Mouse (Mus musculus) cerebellum, adult (tissue): ENCODE measurements at regions not wholly inside any gene's neighbourhood (a gene's known extent, or its start where the extent isn't known, plus 50 kb on each side); places are given as distances from the start of the nearest gene placed in this dataset.
A peak's percentile ranks its signal among the peaks of the same experiment; 100 is the strongest.
"Not testable (repeated sequence)": the region's sequence is repeated elsewhere in the genome, so short reads cannot be mapped to it uniquely, and the experiment has no call there.

ENCODE experiments used
- ATAC-seq: cut with Nextera tagmentation; 2 replicates; pipeline ENCODE4 v1.9.2; 2017; ENCODE audit warnings: mild to moderate bottlenecking, moderate library complexity, mixed read lengths; ENCODE audit not compliant: insufficient number of reproducible peaks, low FRiP score, low TSS enrichment

DNA sequence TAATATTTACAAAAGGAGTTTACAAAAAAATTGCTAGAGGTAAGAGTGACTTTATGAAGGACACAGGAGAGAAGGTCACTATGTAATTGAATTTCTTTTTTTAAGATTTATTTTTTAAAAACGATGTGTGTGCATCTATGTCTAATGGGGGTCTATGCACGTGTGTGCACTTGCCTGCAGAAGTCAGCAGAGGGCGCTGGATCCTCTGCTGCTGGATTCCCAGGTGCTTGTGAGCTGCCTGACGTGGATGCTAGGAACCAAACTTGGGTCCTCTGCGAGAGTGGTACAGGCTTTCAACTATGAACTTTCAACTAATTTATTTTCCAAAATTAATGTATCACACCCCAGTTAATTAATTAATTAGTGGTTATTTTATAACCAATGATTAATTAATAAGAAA, 85.0 kb downstream of the Glrx3 start:
- no peak for ATAC-seq

DNA sequence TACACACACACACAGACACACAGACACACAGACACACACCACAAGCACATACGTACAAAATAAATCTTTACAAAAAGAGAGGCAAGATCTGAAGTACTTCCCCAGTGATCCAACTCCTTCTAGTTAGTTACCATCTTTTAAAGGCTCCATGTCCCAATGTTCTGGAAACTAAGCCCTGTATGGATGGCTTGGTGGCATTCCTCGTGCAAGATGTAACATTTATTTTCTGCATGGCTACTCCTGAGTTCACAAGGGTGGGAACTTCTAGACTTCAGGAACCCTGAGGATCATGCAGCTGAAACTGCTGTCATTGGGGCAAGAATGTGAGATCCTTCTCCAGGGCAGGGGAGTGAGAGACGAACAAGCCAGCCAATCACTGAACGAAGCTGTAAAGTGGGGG, 96.1 kb downstream of the Glrx3 start:
- ATAC-seq, result no peak

DNA sequence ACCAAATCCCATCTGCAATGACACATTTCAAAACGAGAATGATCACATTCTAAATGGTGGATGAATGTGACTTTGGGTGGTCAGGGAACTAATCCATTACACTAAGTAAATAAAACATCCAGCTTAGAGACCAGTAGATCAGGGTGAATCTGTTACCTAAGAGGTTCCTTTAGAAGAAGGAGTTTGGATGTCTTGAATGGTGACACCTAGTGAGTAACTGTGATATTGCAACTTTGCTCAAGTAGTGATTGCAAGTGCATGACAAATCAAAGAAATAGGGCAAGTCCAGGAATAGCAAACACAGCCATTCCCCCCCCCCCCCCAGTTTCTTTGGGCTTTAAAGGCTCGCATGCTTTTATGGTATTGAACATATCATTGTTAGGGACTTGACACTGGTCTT, 112.6 kb downstream of the Glrx3 start:
- ATAC-seq, result no peak

DNA sequence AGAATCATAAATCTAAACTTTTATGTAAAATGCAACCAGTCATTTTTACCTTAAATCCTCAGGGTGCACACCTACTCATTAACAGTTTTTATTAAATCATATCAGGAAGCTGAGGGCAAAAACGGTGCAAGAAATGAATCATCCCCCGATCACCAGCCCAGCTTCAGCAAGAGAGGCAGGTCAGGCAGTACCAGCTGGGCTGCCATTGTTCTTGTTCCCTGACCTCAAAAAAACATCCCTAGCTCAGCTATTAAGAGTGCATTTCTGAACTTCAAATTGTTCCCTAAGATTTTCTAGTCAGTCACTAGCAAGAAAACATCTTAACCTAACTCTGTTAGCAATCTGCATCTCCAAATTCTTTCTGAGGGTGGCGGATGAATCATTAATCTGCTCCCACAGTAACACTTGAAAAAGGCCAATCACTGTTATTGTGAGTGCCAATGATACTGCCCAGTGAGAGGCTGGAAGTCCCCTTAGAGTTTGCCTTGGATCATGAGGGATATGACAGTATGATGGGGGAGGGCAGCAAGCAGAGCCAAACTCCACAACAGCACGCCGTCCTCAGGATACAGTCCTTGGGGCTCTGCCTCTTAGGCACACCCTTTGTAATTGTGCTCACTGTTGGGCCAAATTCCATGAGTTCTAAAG, 115.3 kb downstream of the Glrx3 start:
- no peak for ATAC-seq

DNA sequence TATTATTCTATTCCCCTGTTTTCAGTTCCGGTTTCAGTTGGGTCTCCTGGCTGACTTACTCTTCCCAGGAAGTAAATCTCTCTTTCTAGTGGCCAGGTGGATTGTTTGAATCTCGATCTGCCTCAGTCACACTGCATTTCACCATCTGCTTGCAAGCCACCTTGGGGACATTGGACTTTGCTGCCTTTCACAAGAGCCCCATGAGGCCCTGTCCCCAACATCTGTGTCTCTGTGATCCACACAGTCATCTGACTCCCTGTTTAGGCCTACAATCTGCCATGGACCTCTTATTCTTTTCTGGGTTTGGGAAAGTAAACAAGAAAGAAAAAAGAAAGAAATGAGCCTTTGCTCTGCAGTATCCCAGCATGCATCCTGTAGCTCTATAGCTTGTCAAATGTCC, 118.1 kb downstream of the Glrx3 start:
- no peak for ATAC-seq

DNA sequence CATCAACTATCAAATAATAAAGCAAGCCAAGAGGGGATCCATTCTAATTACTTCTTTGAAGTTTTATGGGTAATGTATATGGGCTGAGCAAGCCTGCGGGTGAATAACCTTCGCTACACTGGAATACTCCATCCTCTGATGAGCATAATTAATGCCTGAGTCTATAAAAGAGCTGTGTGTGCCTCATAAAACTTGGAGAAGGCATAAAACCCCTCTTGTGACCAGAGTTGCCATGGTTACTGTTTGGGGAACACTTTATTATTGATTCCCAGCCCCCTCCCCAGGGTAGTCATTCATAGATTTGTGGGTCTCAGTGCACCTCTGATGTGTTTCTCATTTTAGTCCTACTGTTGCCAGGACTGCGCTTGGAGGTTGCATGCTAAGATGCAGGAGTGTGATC, 120.0 kb downstream of the Glrx3 start:
- no peak for ATAC-seq

DNA sequence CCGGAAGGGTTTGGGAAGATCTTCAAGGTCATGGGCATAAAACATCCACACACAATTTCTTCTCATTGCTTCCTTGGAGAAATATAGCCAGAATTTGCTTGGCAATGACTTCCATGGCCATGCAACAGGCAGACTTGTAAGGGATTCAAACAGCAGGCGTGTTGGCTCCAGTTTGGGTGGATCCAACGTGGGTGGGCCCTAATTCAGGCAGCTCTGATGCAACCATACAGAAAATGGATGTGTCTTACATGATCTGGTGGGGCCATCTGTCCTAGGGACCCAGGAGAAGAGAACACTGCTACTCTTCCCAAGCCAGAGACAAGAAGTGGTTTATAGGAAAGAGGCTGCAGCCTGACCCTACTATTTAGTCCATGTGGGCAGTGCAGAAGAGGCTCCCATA, 121.5 kb downstream of the Glrx3 start:
- no peak for ATAC-seq

DNA sequence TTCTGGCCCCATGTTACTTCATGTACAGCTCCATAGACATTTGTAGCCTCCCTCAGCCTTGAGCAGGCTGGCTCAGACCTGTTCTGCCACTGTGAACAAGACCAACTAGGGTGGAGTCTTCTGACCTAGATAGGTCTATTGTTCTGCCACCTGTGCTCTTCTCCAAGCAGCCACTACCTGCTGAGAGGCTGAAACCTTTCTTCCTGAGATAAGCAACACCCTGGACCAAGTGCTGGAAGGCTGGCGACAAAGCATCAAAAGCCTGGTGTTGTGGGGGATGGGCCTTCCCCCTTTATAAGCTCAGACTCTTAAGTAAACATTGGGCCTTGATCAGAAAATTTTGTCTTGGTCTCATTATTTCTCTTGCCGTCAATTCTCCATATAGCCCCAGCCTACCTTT, 132.8 kb downstream of the Glrx3 start:
- no peak for ATAC-seq

DNA sequence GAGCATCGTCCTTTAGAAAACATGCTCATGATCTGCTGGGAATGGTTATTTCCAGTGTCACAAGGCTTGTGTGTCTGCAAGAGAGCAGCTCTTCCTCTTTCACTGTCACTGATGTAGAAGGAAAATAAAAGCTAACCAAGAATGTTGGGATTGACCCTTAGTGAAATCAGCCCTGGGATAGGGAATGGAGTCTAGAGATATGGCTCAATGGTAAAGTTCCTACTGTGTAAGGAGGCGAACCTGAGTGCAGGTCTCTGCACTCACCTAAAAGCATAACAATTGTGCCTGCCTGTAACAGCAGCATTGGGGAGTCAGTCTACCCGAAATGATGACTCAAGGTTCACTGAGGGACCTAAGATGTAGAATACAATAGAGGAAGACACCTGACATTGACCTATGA, 138.1 kb downstream of the Glrx3 start:
- ATAC-seq, result no peak

DNA sequence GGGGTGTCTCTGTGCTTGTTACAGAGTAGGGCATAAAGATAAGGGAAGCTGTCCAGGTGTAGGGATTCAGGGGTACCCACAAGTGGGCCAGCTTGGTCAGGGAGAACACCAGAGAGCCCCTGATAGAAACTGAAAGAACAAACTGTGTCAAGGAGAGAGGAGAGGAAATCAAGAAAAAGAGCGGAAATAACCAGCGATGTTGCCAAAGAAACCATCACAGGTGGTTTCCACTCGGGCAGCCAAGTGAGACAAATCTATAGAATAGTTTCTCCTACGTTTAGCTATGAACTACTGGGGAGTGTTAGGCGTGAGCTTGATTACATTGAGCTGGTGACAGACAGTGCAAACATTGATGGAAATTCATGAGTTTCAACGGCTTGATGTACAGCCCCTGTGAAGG, 138.8 kb downstream of the Glrx3 start:
- ATAC-seq, result no peak

DNA sequence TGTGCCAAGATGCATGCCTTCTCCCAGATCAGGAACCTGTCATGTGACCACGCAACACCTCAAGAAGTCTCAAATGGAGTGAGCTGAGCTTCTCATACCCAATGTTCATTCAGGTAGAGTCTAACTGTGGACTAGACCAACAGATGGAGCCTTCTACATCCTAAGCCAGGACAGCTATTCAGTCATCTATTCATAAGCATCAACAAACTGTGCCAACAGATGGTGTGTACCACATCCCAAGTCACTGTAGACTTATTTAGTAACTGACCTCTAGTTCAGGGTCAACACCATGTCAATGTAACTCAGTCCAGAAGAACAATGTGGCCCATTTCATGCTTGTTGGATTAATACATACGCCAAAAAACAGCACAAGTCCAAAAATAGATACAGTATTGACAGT, 146.1 kb downstream of the Glrx3 start:
- ATAC-seq, result no peak

DNA sequence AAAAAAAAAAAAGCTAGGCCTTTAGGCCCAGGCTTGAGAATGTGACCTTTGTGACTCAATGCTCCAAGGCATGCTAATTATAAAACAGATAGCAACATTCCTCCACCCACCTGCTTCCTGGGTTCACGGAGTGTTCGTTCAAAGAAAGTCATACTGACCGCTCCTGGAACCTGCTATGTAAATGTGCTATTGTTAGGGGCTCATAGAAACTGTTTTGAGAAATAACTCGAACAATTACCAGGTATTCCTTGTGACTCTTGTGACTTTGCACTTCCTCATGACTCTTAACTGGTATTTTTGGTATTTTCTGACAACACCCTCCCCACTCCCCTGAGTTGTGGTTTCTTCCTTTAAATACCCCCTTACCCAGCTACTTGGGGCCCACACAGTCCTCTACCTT, 147.5 kb downstream of the Glrx3 start:
- not testable (repeated sequence) for ATAC-seq

DNA sequence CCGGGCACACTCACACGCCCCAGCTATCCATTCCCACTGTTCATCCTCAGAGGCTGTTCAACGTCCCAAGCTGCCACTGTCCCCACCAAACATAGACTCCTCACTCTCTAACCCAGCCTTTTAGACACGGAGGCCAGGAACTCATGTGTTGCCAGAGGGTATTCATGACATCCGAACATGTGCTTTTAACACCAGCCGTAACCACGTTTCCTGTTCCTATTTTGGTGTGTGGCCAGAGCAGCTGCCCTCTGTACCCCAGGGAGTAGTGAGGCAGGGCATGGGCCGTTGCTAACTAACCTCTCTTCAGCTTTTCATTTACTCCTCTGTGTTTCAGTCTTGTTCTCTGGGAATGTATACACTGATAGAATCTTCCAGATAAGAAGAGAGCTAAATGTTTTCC, 156.2 kb downstream of the Glrx3 start:
- no peak for ATAC-seq

DNA sequence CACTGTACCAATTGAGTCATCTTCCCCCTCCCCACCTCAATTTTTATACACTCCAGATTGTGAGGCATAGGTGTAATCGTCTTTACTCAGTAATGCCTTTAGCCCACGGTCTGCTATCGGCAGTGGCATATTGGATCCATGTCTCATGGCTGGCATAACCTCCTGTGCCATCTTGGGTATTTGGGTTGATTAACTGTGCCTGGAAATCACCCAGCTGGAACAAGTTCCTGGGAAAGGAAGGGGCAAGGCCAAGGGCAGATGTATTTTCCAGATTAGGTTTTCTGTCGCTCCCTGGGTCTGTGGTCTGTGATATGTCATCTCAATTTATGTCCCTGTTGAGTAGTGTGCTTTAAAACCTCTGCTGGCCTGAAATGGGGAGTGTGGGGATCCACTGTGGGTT, 158.2 kb downstream of the Glrx3 start:
- no peak for ATAC-seq

DNA sequence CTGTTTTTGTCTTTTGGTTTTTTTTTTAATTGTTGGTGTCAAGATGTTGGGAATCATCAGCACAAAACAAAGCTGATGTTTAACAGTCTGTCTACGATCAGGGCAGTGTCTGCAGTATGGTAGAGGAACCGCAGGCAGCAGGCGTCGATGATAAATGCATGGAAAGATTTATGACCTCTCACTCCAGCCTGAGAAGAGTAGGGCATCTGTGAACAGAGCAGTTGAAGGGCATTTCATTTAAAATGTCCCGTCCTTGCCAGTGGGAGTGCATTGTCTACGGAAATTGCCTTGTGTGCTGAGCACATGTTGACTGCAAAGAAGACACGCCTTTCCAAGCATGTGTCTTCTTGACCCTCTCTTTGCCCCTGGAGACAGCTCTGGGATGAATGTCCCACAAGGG, 158.7 kb downstream of the Glrx3 start:
- no peak for ATAC-seq

DNA sequence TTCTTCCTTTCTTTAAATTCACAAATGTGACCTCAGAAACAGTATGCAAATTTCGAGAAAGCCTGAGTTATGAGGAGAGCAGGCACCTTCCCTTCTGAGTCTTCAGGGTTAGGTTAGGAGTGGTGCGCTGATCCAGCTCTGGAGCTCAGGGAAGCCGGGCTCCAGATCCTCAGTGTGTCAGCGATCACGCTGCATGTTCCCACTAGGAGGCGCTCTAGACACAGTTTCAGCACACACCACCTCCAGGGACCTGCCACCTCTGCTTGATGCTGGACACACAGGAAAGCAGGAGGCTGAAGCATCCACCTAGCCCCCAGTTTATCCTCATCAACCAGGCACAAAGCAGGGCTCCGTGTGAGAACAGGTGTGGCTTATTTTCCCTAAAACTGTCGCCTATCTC, 165.6 kb downstream of the Glrx3 start:
- ATAC-seq, result peak; percentile 84; the same call in 1 of the 2 replicates

DNA sequence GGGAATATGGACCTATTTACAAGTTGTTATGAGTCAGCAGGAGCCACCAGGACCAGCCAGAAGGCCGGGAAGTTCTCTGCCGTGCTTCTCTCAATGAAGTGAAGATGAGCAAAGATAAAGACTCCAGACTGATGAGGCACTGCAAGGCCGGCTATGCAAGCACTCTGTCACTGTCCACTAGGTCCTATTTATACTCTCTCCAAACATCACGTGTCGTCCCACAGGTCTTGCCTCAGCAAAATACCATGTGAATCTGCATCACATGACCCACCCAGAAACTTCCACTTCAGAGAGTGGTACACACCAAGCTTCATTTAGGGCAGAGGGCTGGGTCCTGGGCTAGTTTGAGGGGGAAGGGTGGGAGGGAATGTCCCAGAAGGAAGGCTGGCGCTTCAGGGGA, 172.3 kb downstream of the Glrx3 start:
- no peak for ATAC-seq

DNA sequence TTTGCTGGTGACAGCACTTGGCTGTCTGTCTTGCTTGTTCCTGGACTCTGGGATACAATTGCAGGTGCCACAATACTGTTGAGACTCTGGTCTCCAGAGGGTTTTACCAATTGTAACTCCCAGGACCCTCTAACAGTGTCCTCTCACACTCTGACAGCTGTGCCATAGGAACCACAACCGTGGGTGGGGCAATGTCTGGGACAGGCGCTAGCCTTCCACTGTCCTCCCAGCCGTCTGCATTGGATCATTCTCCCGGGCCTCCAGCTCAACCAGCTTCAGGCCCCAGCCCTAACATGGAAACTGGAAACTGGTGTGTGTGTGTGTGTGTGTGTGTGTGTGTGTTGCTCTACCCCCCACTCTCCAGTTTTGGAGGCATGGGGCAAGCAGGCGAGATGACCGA, 173.9 kb downstream of the Glrx3 start:
- no peak for ATAC-seq

DNA sequence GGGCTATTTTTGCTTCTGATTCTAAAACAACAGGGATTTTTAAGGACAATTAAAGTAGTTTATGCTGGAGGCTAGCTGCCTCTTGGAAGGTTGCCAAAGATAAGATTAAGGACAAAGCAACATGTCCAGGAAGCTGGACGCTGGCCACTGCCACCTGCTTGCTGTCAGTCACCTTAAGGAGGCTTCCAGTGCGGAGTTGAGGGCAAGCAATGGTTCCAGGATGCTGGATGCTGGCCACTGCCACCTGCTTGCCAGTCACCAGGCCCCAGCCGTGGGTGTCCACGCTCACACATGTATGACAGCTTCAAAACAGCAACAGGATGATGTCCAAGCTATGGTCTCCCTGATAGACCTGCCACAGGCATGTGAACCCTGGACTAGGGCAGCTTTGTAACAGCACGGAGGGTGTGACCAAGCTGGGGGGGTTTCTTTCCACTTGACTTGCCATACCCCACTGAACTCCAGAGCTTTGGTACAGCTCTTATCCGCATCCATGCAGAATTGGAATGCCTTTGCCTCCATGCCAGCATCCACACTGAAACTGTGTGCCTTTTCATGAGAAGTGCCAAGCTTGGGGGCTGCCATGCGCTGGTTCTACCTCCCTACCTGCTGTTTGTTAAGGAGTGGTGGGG, 174.6 kb downstream of the Glrx3 start:
- no peak for ATAC-seq

DNA sequence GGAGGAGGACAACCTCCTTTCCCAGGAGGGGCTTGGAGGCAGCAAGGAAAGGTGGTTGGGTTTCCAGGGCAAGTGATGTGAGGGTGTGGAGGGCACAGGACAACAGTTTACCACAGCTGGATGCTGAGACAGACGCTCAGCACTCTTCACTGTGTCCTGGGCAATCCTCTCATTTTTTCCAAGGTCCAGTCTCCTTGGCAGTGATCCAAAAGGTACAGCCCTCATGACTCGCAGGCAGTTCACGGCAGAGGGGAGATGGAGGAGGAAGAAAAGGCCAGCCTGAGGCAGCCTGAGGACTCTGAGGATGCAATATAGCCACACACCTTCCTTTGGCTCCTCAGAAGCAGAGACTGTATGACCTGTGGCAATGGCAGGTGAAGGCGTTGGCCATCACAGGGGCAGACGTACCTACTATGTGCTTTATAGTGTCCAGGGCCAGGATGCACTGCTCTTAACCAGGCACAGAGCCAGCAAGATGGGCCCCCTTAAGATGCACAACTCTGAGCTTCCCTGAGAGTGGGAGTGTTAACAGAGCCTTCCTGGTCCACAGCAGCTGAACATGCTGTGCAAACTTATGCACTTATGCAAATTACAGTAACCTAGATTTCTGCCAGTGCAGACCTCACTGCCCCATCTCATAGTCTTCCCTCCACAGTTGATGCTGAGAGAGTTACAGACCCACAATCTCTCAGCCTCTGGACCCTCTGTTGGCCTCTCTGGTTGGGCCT, 181.2 kb downstream of the Glrx3 start:
- ATAC-seq, result no peak

DNA sequence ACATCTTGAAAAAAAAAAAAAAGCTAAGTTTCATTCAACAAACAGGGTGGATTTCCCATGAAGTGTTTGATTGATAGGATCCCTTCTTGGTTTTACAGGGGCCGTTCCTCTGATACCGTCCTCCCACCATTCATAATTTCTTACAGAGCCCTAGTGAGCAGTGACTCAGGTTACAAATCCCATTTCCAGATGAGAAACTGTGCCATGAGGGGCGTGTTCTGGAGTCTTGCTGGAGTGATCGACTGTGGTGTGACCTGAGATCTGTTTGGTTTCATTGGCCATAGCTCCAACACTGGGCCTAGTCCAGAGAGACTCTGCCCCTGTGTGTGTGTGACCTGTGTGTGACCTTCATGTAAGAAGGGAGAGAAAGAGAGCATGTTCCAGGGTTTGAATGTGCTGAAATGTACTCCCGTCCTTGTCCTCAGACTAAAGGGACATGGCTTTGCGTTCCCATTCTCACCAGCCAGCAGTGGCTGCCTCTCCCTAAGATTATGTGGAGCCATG, 181.9 kb downstream of the Glrx3 start:
- no peak for ATAC-seq

DNA sequence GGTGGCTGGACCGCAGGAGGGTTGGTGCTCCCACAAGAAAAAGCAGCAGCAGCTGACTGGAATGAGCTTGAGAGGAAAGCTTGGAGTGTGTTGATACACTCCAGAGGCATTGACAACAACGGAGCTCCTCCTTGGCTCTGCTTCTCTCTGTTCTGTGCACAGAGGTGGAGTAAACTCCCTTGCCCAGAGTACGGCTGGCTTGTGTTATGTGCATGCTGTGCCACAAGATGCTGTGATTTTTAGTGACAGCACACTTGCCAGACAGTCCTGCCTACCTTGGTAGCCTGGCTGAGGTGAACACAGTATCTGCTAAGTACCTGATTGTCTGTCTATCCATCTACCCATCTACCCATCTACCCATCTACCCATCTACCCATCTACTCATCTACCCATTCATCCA, 190.9 kb downstream of the Glrx3 start:
- no peak for ATAC-seq
